Mouse (Mus musculus): ENCODE data around the gene Fmo1.

- TF ChIP-seq HCFC1 (IDR thresholded peaks at IDR 0.05; ENCODE audit: borderline replicate concordance, insufficient read depth, low read length) = no peak
- no peak for TF ChIP-seq MAFK (IDR thresholded peaks at IDR 0.05; ENCODE audit: insufficient read depth, low read depth, low read length)
- TF ChIP-seq ZNF384 (IDR thresholded peaks at IDR 0.05; ENCODE audit: low read depth, low read length) = no peak
Measured at GRCm38 (mm10) chr1:162893014-162893413, 26.6 kb upstream of the Fmo1 start.

Measured in ES-E14 (cell line).